Mouse (Mus musculus) thymus, postnatal 4 days (tissue): Measurements from ENCODE around the gene Whrn.

ENCODE experiments used
- DNase-seq: peaks from one replicate; pipeline ENCODE4 v3.0.0; 2021

Gene Whrn

DNA sequence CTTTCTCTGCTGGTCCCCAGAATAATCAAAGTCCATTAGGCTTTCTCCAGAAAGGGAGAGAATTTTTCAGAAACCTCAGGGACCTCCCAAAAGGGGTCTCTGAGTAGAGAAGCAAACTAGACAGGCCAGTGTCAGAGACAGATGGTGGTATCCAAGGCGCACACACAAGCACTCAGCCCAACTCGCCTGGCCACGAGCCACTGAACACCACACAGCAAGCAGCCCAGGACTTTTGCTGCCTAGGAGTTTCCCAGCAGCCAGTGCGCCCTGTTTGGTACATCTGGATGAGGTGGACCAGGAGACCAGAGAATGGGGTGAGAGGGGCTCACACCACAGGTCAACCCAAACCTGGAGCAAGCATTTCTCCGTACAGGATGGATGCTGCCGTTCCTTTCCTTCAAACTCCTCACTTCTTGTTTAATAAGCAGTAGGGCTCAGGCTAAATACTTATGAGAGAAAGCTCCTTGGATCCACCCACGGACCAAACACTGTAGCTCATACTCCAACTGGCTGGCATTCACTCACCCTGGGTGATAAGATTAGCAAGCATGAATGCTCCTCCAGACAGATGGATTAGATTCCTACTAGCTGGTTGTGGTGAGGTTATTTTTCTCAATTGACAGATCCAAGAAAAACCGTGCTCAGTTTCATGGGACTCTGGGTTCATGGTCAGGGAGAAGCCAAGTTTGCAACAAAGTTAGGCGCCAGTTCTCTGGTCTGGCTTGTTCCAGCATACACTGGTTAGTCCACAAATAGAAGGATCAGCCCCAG is 2.3 kb downstream of the Whrn start:
- peak; percentile 30 for DNase-seq

DNA sequence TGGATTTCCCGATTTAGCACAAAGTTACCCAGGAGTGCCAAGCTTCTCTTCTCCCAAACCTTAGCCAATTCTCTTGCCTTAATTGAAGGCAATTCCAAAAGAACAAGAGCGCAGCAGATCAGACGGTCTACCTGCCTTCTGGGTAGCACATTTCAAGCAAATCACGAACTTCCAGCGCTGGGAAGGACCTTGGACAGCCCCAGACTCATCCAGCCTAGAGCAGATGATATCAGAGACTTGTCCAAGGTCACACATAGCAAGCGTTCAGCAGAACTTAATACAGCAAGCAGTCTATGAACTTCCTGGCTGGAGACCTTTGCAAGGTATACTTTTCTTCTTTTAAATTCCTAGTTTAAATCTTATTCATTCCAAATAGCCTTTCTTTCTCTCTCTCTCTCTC is 4.3 kb downstream of the Whrn start:
- no peak for DNase-seq

DNA sequence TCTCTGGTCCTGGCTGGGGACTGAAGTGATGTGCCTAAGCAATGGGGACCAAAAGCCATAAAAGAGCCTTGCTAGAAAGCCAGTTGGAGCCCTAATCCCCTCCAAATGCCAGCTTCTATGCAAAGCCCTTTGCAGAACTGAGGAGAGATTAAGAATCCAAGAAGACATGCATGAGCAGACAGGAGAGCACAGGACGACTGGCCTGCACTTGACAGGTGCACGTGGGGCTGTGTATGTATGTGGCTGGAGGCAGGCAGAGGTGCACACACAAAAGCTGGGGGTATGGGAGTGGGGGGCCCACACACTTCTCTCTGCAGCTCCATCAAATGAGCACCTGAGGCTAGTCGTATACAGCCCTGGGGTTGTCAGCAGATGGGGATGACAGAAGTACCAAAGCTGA is 5.6 kb downstream of the Whrn start:
- peak; percentile 56 for DNase-seq

DNA sequence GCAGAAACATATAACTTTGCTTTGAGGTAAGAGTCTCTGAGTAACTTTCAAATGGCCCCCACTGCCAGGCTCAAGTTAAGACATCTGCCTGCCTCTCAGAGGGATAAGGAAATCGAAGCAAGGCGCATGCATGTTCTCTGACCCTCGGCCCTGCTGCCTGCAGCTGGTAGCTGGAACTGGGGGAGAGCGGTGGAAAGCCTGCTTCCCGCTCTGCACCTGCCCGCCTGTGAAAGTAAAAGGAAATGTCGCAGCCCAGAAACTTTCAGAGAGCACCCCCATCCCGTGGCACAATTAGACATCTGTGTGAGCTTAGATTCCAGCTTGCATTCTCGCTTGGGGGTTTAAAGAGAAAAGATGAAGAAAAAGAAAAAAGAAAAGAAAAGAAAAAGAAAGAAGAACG is 6.1 kb downstream of the Whrn start:
- DNase-seq = peak; percentile 76

DNA sequence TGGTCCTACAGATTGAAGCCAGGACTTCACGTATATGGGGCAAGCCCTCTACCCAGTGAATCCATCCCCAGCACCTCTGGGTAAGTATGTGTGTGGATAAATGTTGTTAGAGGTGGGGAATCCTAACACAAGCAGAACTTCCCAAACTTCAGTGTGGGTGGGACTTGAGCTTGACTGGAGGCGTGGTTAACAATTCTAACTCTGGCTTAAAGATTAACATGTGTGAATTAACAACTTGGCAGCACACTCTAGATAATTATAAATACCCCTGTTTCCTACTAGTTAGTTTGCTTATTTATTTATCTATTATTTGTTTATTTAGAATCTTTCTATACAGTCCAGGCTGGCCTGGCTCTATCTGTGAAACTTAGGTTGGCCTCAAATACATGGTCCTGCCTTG is 7.9 kb downstream of the Whrn start:
- no peak for DNase-seq

DNA sequence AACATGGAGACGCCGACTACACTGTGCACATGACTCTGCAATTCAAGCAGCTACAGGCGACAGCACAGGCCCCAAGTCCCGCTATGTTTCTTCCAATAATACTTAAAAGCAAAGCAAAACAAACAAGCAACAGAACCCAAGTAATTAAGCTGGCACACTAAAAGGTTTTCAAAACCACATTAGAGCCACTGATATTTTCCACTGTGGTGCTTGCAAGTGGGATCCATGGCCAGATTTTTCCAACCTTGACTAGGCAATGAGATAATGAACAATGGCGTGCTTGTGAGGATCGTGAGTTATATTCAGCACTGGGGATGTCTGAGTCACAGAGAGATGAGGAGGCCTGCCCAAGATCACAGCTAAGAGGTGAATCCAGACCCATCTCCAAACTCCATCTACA is 8.5 kb downstream of the Whrn start:
- no peak for DNase-seq

DNA sequence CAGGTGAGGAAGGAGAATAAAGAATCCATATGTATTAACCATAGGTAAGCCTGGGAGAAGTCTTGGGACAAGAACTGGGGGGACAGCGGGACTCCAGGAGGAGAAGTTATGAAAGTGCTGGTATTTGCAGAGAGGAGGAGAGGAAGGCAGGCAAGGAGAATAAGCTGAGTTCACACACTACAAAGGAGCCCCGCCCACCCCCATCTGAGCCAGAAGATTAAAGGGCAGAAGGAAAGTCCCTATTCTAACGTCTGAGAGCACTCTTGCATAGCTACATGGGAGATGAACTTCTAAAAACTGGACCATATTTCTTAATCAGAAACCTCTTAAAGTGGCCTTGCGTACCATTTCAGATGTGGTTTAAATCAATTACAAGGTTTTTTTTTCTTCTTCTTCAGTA is 9.3 kb downstream of the Whrn start:
- DNase-seq = peak; percentile 82

DNA sequence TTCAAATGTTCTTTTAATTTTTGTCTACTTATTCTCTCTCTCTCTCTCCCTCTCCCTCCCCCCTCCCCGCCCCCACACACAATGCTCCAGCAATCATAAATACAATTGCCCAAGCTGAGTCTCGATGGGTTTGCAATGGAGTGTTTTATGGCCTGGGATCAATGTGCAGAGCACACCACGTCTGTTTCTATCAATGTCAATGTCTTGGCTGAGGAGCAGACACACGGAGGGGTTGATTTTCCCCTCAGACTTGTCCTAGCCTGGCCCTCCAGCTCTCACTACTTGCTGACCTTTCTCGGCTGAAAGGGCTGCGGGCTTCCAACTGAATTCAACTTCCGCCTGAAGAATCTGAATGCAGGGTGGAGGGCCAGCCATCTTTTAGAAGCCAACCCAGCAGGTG is 12.1 kb downstream of the Whrn start:
- no peak for DNase-seq

DNA sequence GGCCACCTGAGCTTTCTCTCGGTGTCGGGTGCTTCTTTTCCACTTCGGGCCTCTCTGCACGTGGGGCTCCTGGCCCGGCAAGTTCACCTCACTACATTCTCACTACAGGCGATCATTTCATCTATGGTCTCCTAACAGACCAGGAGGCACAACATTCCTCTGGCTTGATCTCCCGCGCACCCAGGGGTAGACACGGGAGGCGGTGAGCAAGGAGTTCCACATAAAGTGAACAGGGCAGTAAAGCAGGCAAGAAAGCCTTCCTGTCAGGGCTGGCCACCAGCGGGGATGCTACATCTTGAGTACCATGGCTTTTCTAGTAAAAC is 15.0 kb downstream of the Whrn start:
- no peak for DNase-seq

DNA sequence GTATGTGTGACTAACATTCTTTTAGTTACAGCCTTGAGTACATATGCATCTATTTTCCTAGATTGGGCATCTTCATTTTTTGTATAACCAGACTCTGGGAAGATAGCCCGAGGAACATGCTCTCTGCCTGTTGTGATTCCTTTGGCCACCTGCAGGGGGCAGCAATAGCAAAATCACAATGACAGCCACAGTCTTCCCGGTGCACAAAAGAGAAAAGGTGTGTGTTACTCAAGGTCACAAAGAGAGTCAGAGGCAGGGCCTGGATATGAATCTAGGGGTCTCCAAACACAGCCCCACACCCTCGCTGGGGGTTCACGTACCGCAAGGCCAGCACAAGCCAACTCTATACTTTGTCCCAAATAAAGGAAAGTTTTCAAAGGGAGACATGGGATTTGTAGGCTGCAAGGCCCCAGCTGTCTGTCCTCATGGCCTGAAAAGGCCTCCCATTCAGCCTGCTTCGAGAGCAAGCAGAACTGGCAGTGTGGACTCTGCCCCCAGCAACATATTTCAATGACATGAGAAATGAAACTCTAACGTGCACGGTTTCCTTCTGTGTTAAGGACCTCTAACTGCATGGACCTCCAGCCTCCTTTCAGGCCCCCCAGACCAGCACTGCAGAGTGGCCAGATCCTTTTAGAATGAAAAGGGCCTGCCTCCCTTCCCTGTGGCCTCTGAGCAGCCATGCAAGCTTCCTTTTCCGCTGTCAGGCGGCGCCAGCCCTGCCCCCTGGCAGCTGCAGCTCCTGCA is 15.5 kb downstream of the Whrn start:
- peak; percentile 84 for DNase-seq

DNA sequence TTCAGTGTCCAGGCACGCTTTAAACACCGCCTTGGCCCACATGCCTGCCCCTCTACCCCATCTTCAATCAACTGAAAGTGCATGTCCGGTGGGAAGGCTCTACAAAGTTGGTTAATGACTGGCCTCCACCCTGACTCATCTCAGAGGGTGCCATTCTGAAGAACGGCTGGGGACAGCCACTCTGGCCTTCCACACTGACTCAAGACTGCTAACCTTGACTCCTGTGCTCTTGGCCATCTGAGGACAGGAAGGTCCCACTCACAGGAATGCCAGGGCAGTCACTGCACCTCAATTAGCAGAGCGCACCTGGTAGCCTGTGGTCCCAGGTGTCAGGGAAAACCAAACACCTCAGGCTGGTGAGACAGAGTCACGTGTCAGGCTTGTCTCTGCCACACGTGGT is 17.8 kb downstream of the Whrn start:
- DNase-seq = no peak

DNA sequence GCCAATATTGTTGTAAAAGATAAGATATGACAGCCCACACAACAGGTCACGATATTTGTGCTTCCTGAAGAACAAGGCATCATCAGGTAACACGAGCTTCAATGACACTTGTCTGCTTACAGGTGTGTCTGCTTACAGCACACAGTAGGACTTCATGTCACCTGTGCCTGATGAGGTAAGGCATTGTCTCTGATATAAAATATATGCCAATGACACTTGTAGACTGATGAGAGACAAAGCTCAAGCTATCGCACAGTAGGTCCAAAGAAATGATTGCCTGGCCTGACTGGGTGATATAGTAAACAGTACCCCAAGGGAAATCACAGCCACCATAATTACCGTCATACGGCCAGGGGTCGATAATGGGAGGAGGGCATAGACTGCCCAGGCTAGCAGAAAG is 18.9 kb downstream of the Whrn start:
- no peak for DNase-seq

DNA sequence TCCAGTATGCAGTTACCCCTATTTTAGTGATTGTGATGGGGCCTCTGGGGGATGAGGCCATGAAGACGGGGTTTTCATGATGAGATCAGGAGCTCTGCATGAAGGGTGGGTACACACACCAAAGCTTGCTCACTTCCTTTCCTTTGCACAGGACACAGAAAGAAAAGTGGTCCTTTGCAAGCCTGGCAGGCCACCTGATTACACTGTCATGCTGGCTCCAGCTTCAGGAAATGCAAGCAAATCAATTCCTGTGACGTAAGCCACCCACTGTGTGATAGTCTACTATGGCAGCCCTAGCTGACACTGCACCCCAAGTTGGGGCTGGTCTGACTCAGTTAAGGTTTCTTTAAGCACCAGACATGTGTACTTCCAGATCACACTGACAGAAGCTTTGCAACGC is 20.6 kb downstream of the Whrn start:
- peak; percentile 49 for DNase-seq

DNA sequence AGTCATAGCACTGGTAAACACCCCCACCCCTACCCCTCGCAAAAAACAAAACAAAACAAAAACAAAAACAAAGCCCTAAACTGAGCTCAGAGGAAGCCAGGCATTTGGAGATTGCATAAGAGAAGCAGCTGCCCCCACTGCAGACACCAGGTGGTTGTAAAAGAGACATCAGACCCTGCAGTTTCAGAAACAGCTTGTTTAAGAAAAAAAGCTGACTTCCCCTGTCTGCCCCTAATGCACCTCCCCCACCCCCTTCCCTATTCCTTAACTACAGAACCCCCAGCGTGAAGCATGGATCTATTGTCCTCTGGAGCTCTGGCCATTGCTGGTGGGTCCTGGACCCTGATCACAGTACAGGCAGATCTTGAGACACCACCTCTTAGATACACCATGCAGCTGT is 21.4 kb downstream of the Whrn start:
- peak; percentile 50 for DNase-seq

DNA sequence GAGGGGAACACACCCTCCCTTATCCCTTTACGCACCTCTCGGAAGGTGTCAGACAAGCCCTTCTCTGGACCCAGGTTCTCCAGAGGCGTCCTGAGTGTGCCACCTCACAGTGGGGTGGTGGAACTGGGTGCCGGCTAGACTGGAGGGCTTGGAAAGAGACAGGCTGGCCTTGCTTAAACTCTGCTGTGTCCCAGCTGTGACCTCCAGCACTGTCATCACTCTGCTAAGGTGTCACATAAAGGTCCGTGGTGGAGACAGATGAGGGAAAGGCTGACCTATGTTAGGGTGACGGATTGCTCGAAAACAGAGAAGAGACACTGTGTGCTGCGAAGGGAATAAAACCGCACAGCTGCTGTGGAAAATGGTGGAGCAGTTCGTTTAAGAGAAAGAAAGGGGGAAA is 28.5 kb downstream of the Whrn start:
- DNase-seq = no peak

DNA sequence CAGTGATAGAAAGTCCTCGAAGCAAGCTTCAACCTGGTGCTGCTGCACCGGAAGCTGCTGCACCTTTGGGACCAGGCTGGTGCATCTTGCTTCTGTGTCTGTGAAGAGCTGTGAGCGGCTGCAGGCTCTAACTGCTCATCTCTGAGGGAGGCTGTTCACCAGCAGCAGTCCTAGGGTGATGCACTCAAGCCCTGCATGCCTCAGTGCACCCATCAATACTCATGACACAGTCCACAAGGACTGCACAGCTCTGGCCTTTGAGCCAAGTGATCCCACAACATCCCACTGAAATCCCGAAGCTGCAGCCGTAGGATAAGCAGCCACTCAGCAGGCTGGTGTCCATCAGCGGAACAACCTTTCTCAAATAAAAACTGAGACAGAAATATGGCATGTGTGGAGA is 29.6 kb downstream of the Whrn start:
- no peak for DNase-seq

DNA sequence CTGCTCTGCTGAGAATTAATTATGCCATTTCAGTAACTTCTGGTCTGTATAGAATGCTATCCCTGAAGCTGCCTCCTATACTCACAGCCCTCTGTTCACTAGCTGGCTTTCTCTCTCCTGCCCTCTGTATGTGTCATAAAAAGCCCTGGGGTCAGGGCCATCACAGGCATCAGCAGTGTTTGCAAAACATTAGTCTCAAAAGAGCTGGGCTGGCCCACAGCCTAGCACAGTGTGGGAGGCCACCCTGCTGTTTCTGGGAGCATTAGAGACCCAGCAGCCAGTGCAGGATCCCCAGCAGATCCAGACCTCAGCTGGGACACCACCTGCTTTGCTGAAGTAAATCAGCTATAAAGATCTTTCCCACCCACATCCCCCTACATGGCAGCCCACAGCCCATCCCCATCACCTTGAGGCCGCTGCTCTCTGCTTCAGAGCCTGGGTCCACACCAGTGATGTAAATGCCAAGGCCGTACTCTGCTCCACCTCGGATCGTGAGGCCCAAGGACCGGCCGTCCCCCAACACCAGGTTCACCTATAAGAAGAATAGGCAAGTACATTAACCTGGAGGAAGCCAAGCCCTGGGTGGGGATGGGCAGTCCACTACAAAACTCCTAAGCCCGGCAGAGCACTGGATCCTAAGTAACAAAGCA is 34.8 kb downstream of the Whrn start:
- no peak for DNase-seq

DNA sequence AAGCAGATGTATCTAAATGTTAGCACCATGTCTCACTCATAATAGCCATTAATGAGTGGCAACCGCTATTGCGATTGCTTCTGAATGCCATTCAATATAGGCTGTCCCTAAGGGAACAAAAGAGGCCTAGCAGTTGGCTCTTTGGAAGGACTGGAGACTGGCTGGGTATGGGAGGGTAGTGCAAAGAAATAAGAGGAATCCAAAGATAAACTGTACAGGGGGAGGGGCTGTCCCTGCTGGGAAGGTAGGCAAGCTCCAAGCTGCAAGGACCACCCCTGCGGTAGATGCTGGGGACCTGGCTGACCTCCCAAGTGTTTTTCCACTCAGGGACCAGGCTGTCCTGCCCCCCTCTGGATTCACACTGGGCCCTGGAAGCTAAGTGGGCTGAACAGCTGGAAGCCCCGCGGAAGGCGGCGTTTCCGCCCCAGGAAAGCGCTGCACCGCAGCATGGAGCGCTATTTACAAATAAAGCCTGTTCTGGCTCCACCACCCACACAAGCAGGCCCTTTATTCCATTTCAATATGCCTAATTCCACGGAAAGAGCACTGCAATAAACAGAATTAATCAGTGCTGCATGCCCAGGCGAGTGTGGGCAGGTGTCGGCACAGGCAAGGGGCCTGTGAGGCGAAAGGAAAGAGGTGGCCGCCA is 36.5 kb downstream of the Whrn start:
- DNase-seq = no peak

DNA sequence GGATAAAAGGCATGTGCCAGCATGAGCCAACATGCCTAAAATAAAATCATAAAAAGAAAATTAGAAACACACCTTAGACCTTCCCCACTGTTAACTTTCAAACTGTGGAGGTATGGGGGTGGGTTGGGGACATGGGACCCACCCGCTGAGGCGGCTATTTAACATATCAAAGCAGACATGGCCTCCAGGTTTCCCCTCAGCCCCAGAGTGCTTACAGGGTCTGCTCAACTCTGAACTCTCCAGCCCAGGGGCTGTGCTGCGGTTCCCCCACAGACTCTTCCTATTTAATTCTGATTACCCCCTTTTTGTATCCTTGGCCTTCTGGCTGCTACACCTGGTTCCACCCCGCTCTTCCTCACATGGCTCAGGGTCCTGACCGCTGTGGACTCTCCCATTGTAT is 39.2 kb downstream of the Whrn start:
- no peak for DNase-seq

DNA sequence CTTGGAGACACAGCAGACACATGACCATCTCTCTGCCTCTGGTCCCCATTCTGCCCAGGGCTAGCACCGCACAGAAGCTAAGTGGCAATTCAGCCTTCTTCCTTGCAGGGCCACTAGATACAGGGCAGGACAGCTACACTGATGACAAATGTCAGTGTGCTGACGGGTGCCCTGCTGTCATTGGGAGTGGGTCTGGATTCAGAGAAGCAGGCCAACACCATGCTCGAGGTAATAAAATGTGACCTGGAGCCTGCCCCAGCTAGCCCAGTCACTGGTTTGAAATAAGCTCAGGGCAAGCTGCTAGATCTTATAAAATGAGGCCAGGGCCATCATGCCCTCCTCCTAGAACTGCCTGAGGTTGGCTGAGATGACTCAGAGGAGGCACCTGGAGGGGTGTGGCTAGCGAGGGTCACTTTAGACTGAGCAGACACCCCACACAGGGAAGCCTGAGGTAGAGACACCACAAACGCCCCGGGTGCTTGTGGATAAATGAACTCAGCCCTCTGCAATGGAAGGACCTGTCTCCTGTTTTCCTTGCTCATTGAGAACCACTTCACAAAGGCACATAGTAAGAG is 41.8 kb downstream of the Whrn start:
- DNase-seq = no peak

DNA sequence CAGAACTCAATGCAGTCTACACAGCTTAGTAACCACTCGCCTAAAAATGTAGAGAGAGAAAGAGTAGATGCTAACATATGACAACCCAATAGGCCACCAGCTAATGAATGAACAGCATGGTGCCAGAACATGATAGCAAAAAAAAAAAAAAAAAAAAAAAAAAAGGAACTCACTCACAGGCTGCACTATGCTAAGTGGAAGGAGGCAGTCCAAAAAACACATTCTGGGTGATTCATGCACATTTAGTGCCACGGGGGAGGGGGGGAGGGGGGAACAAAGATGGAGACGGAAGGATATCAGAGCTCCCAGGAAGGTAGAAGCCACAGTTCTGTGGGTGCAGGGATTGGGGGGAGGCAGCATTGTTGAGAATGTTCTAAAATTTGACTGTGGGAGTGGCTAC is 43.2 kb downstream of the Whrn start:
- DNase-seq = no peak

DNA sequence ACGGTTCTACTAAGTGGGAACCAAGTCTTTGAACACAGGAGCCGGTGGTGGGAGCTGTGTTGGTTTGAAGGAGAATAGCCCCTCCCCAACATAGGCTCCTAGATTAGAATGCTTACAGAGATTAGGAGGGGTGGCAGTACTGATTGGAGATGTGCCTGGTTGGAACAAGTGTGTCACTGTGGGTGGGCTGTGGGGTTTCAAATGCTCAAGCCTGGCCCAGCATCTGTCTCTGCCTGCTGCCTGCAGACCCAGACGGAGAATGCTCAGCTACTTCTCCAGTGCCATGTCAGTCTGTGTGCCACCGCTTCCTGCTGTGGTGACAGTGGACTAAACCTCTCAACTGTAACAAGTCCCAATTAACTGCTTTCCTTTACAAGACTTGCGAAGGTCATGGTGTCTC is 45.2 kb downstream of the Whrn start:
- no peak for DNase-seq

DNA sequence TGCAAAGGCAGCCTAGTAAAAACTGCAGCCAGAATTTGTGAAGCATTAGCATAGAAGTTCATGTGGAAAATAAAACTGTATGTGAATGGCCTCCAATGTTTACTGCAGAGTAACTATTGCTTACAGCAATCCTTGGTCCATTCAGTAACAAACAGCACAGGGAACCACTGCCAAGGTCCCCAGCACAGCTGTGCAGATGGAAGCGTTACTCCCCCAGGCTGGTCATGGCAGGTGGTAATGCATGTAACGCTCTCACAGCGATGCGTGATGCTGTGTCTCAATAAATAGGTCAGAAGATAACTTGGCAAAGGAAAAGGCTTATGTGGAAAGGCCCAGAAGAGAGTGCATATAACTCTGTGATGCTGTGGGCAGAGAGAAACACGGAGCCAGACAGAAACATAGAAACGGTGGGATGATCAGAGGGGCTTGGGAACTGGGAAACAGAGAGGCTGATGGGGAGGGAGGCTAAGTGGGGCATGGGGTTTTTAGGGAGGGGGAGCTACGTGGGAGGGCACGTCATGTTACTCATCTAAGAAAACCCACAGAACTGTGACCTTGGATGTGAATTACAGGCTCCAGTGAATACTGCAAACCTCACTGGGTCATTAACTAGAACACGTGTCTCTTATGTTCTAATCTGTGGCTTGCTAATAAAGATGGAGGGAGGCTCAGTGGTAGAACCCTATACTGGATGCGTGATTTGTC is 51.3 kb downstream of the Whrn start:
- DNase-seq = no peak
